Mouse (Mus musculus): ENCODE measurements around the gene Gpr37l1. TPM values are rescaled to one million over a fixed set of nuclear protein-coding genes. Genes with fewer than 3 reads are reported as not detected.

Gene Gpr37l1
- total RNA-seq, 2 experiments from 2014 or later = 2.0 to 2.6 TPM

- DNase-seq = no peak
Measured at GRCm38 (mm10) chr1:135181880-135182623, 14.6 kb upstream of the Gpr37l1 start.

- no peak for DNase-seq
Measured at GRCm38 (mm10) chr1:135181275-135181674, 13.8 kb upstream of the Gpr37l1 start.

GRCm38 (mm10) chr1:135180830-135181229 lies 13.3 kb upstream of the Gpr37l1 start:
- DNase-seq = no peak

GRCm38 (mm10) chr1:135178863-135179262 lies 11.4 kb upstream of the Gpr37l1 start:
- DNase-seq = no peak

- DNase-seq = no peak
Measured at GRCm38 (mm10) chr1:135177724-135178123, 10.2 kb upstream of the Gpr37l1 start.

GRCm38 (mm10) chr1:135175176-135175575 lies 7.7 kb upstream of the Gpr37l1 start:
- DNase-seq = no peak

GRCm38 (mm10) chr1:135173311-135173710 lies 5.8 kb upstream of the Gpr37l1 start:
- no peak for DNase-seq

- peak; percentile 49 for DNase-seq
Measured at GRCm38 (mm10) chr1:135171984-135172383, 4.5 kb upstream of the Gpr37l1 start.

- DNase-seq = no peak
Measured at GRCm38 (mm10) chr1:135171202-135171601, 3.7 kb upstream of the Gpr37l1 start.

- DNase-seq = no peak
Measured at GRCm38 (mm10) chr1:135170299-135170698, 2.8 kb upstream of the Gpr37l1 start.

GRCm38 (mm10) chr1:135169556-135170224 lies 2.2 kb upstream of the Gpr37l1 start:
- DNase-seq = no peak

GRCm38 (mm10) chr1:135168453-135169200 lies 1.1 kb upstream of the Gpr37l1 start:
- no peak for DNase-seq

GRCm38 (mm10) chr1:135162720-135163119 lies 4.8 kb downstream of the Gpr37l1 start:
- no peak for DNase-seq

GRCm38 (mm10) chr1:135160411-135161050 lies 7.0 kb downstream of the Gpr37l1 start:
- no peak for DNase-seq

GRCm38 (mm10) chr1:135159556-135160123 lies 7.8 kb downstream of the Gpr37l1 start:
- DNase-seq = no peak

- no peak for DNase-seq
Measured at GRCm38 (mm10) chr1:135159074-135159473, 8.4 kb downstream of the Gpr37l1 start.

GRCm38 (mm10) chr1:135158633-135159032 lies 8.8 kb downstream of the Gpr37l1 start:
- no peak for DNase-seq

- no peak for DNase-seq
Measured at GRCm38 (mm10) chr1:135156300-135156699, 11.2 kb downstream of the Gpr37l1 start.

- DNase-seq = peak; percentile 70
Measured at GRCm38 (mm10) chr1:135154411-135154959, 13.0 kb downstream of the Gpr37l1 start.

- no peak for DNase-seq
Measured at GRCm38 (mm10) chr1:135154011-135154410, 13.5 kb downstream of the Gpr37l1 start.

- no peak for DNase-seq
Measured at GRCm38 (mm10) chr1:135148996-135149395, 18.5 kb downstream of the Gpr37l1 start.

GRCm38 (mm10) chr1:135148476-135148875 lies 19.0 kb downstream of the Gpr37l1 start:
- no peak for DNase-seq

Measured in gastrocnemius, postnatal 10 days (tissue).